Mouse (Mus musculus) R1 (cell line): ENCODE data around the gene Mterf1a.
"Not testable (repeated sequence)": the region's sequence is repeated elsewhere in the genome, so short reads cannot be mapped to it uniquely, and the experiment has no call there.

ENCODE experiments used
- DNase-seq: peaks from one replicate; pipeline ENCODE4 v3.0.0-alpha.2; 2018; ENCODE audit warnings: low read depth, low spot score

Mterf1a gene

DNA sequence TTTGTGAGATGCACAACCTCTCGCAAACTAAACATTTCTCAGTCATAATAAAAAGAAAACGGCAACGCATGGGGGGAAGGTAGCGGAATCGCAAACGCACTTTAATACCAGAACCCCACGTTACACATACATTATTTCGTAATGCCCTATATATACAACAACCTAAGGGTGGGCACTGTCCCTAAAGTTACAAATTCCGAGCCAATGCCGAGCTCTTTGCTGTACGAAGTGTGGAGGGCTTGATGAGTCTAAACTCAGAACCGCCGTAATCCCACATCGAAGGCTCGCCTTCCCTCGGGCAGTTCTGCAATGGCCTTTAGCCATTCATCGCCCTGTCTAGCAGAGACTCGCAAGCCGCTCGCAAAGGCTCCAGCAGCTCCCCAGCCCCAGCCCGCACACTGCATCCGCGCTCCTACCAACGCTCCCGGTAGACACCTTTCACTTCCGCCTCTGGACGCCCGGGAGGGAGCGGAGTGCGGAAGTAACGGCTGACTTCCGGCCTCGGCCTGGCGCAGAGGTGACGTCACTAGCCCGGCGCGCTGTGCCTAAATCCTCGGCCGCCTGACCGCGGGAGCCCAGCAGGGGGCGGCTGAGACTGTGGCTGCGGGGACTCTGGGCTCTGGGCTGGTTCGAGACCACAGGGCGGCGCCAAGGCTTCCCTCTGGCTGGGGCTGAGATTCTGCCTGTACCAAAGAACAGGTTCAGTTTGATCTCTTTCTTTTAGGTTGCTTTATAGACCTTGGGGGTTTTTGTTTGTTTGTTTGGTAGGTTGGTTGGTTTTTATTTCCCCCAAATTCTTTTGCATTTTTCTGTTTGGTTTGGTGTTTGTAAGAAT lies at the start of gene Mterf1a:
Mterf1a (minus strand) TSS at position 475 of the 835 bp plus-strand sequence.
- peak; percentile 23 for DNase-seq

DNA sequence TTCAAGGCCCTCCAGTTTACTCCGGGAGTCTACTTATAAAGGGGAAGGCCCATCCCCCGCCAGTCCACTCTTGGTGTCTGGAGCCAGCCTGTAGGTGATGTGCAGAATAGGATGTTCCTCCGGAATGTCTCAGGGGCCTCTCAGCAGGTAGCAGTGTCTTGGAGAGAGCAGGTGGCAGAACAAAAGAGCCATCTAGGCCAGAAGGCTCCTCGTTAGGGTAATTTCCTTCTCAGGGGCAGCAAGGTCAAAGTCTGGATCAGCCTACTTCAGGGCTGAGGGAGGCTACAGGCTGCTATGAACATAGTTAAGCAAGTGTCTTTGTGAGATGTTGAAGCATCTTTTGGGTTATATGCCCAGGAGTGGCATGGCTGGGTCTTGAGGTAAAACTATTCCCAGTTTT lies 49.4 kb upstream of the Mterf1a start:
- peak; percentile 92 for DNase-seq

GRCm38 (mm10) chr5:3941240-3941639 lies 47.5 kb upstream of the Mterf1a start:
- no peak for DNase-seq

DNA sequence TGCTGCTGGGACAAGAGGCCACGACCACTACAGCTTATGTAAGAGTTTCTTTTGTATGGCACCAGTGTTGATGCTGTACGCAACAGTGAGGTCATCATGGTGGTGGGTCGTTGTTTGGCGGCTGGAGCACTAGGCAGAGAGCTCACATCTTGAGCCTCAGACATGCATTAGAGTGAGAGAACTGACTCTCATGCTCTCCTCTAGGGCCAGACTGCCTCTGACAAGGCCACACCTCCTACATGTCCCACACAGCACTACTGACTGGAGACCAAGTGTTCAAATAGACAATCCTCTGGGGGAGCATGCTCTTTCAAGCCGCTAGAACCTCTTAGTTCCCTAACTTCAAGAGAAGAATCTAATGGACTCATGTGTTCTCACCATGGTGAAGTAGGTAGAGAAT lies 45.6 kb upstream of the Mterf1a start:
- DNase-seq: no peak

GRCm38 (mm10) chr5:3938905-3939304 lies 45.2 kb upstream of the Mterf1a start:
- no peak for DNase-seq

GRCm38 (mm10) chr5:3935778-3936554 lies 42.2 kb upstream of the Mterf1a start:
- no peak for DNase-seq

GRCm38 (mm10) chr5:3935266-3935665 lies 41.5 kb upstream of the Mterf1a start:
- DNase-seq: no peak

GRCm38 (mm10) chr5:3933551-3933950 lies 39.8 kb upstream of the Mterf1a start:
- DNase-seq: no peak

GRCm38 (mm10) chr5:3931636-3932035 lies 37.9 kb upstream of the Mterf1a start:
- no peak for DNase-seq

DNA sequence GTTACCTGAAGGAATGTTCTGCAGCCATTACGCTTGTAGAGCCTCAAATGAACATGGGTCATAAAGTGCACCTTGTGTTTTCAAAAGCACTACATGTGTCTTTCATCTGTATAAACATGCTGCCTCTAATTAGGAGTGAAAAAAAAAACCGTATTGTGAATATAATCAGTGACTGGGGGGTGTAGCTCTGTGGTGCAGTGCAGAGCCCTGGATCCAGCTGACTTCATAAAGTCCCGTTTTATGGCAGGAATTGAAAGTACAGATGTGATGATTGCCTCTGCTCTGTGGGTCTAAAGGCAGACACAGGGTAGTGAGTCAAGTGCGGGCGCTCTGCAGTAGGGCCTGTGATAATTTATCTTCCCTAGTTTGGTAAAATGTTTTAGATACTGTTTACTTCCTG lies 37.0 kb upstream of the Mterf1a start:
- no peak for DNase-seq

DNA sequence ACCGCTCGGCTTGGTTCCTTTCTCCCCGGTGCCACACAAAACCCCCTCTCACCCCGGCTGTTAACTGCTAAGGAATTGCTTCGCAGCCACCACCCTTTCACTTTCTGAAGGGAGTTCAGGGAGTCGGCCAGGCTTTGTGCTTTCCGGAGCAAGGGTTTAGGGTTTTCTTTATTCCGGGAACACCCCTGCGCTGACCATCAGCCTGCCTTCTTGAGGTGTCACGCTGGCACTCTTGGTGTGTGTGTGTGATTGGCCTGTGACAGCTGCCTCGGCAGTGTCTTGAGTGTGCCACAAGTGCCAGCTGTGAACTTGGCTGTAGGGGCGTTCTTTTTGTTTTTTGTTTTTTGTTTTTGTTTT lies 34.9 kb upstream of the Mterf1a start:
- DNase-seq: peak; percentile 73

DNA sequence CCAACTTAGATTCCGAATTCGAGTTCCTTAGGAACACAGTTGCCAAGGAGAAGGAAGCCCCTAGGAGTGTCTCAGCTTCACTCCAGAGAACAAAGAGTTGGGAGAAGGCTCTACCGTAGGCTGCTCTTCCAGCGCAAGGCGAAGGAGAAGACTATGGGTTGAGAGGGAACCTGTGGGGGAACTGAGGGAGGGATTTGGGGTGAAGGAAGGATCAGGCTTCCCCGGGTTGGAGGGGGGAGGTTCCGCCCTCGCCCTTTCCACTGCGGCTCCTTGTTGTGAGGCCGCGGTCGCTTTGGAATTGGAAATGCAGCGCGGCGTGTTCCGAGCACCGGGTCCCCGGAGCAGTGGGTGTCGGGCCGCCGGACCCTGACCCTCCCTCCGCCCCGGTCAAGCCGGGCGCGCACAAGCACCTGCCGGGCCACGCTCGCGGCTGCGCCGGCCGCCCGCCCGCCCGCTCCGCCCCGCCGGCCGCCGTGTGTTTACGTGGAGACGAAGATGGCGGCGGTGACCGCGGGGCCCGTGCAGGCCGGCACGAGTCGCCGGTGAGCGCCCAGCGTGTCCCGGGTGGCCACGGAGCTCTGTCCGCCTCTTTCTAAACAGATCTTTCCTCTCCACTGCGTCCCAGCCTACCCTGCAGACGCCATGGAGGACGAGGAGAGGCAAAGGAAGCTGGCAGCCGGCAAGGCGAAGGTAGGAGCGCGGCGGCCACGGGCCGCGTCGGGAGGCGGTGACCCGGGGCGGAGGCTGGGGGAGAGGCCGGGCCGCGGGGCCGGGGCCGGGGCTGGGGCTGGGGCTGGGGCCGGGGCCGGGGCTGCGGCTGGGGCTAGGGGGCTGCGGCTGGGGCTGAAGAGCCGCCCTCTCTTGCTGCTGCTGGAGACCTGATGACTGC lies 34.3 kb upstream of the Mterf1a start, which contains the start of gene Akap9:
Akap9 (plus strand) TSS at position 254 of the 889 bp plus-strand sequence.
- peak; percentile 87 for DNase-seq

DNA sequence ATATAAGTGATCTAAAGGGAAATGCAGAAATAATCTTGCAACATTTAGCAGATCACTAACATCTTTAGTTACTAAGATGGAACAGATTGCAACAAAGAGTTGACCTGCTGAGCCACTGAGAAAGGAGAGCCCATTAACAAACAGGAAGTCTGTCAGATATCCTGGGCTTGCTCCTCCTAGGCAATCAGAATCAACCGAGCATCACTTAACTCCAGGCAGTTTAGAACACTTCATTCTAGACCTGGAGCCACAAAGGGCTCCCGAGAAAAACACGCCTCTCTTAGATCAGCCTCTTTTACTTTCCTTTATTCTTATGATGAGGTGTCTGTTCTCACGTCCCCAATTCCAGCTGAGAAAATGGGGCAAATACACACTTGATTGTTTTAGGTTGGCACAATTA lies 32.9 kb upstream of the Mterf1a start:
- DNase-seq: no peak

GRCm38 (mm10) chr5:3922350-3922749 lies 28.6 kb upstream of the Mterf1a start:
- DNase-seq: no peak

GRCm38 (mm10) chr5:3905471-3905870 lies 11.7 kb upstream of the Mterf1a start:
- no peak for DNase-seq

DNA sequence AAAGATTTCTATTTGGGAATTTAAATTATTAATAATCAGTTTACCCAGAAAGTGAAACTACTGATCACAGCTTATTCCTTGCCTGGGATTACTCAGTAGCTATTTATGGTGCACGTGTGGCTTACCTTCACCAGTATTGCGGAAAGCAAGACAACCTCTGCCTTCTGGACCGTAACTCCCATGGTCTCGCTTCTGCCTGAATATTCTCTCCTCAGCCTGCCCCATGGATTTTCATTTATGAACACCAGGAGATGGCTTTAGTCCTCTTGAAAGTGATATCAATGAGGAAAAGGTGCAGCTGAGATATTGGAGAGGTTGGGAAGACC lies 524 bp upstream of the Mterf1a start:
- DNase-seq: not testable (repeated sequence)

DNA sequence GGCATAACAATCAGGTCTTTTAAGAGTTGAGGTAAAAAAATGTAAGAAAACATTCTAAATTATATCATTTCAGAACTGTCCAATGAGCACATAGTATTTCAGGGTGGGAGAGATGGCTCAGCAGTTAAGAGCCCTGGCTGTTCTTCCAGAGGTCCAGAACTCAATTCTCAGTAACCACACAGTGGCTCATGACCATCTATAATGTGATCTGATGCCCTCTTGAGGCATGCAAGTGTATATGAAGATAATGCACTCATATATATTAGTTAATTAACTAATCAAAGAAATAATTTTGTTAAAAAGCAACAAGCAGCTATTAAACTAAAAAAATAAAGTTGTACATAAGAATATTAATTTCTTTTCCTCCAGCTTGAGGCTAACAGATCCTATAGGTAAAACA lies 4.5 kb downstream of the Mterf1a start:
- DNase-seq: no peak

DNA sequence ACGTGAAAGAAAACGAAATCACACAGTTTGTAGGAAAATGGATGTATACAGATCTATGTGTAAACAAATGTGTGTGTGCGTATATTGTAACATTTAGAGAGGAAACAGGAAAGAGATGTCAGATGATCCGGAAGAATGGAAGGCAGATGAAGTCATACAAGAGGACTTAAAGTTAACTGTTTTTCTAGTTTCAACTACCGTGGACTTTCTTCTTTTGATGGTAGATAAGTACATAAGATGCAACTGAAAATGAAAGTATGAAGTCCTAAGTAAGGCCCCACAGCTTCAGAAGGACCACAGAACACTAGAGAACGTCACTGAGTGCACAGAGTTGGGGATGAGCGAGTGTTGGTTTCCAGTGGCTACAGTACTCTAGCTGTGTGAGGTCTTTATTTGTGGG lies 6.9 kb downstream of the Mterf1a start:
- DNase-seq: not testable (repeated sequence)

GRCm38 (mm10) chr5:3873485-3873884 lies 20.2 kb downstream of the Mterf1a start:
- DNase-seq: peak; percentile 39

GRCm38 (mm10) chr5:3872348-3872747 lies 21.4 kb downstream of the Mterf1a start:
- peak; percentile 99 for DNase-seq

- DNase-seq: no peak
Observed at GRCm38 (mm10) chr5:3870161-3870560, 23.6 kb downstream of the Mterf1a start.

DNA sequence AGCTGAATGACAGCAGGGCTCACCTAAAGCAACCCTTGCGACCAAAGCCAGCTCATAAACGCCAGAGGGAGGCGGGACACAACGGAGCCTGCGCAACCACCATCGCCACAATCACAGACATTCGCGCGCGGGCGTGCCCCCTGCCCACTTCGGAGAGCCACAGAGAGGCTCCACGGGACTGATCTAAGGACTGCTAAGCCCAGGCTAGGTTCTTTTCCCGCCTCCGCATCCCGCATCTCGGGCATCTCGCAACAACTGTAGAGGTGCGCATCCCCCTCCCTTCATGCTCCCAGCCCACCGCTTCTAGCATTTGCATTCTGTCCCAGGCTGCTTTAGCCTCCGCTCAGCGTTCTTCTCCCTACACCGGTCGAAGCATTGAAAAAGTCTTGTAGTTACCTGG lies 48.7 kb downstream of the Mterf1a start, which contains the start of gene Lrrd1:
Lrrd1 (plus strand) TSS at position 148 of the 400 bp plus-strand sequence.
- DNase-seq: peak; percentile 54
